Comparison of ENCODE assay signal across 8 mouse cellular contexts in genomic region chr1:136685191-136686060, GRCm38 (mm10).
DNase-seq lines count a peak whose midpoint lies in the region; ATAC-seq and TF ChIP-seq lines count a peak whose summit lies in the region.

No protein-coding gene starts in this region.

- 0 out of 2 replicates have a peak overlapping the region, but pooled peaks have one; percentile 22 for H3K9ac ChIP-seq in kidney, embryonic 16.5 days (replicated peaks; ENCODE audit: low read length)
- no peak overlapping the region for H3K9ac ChIP-seq in forebrain, embryonic 11.5 days (ENCODE audit: low read length)

- no peaks in the 10 kb centered on the region for H3K27me3 ChIP-seq in kidney, embryonic 16.5 days (ENCODE audit: insufficient read depth, low read length)
- no peaks in the 10 kb centered on the region for H3K27me3 ChIP-seq in forebrain, embryonic 11.5 days (ENCODE audit: control insufficient read depth, insufficient read depth, low read length)

- TF ChIP-seq POLR2A in cortical plate, adult 2 months (IDR thresholded peaks at IDR 0.05; ENCODE audit: extremely low read depth, insufficient read depth, low read length) = no peak

- no peaks in the 10 kb centered on the region for H3K36me3 ChIP-seq in kidney, embryonic 16.5 days (ENCODE audit: insufficient read depth, low read length)
- no peaks in the 10 kb centered on the region for H3K36me3 ChIP-seq in forebrain, embryonic 11.5 days (ENCODE audit: control insufficient read depth, insufficient read depth, low read length)

- no peak overlapping the region for H3K4me3 ChIP-seq in cortical plate, adult 2 months (ENCODE audit: insufficient read depth, low read length)
- no peak overlapping the region for H3K4me3 ChIP-seq in kidney, embryonic 16.5 days (ENCODE audit: low read length)
- no peak overlapping the region for H3K4me3 ChIP-seq in forebrain, embryonic 11.5 days (ENCODE audit: low read depth, low read length)

- H3K9me3 ChIP-seq in kidney, embryonic 16.5 days (ENCODE audit: low read length) = no peaks in the 10 kb centered on the region
- H3K9me3 ChIP-seq in forebrain, embryonic 11.5 days (ENCODE audit: control insufficient read depth, low read length) = no peaks in the 10 kb centered on the region

- DNase-seq in 3T3-L1 (ENCODE audit: low read depth, low spot score) = peak; percentile 97
- DNase-seq in CD4-positive, CD25-positive, alpha-beta regulatory T cell, adult 2 months (ENCODE audit: low read depth, low spot score) = peak; percentile 80
- peak; percentile 84 for DNase-seq in naive thymus-derived CD4-positive, alpha-beta T cell, adult 2 months (ENCODE audit: low read depth)
- DNase-seq in cerebellum, adult 9-11 months = no peak
- no peak for DNase-seq in forebrain, embryonic 11.5 days (ENCODE audit: low spot score)
- no peak for DNase-seq in frontal cortex, postnatal 36 days (ENCODE audit: low spot score in 2 of 2)

- TF ChIP-seq CTCF in cortical plate, adult 2 months (IDR thresholded peaks at IDR 0.05; ENCODE audit: extremely low read depth, insufficient read depth, low read length) = no peak

- H3K27ac ChIP-seq in cortical plate, adult 2 months (ENCODE audit: insufficient read depth, low read length) = peak overlapping the region; percentile 28; the same call in 1 of the 2 replicates
- H3K27ac ChIP-seq in kidney, embryonic 16.5 days (ENCODE audit: low read length) = no peak overlapping the region; the same call in 1 of the 2 replicates
- no peak overlapping the region for H3K27ac ChIP-seq in forebrain, embryonic 11.5 days (ENCODE audit: low read depth, low read length)

- H3K4me2 ChIP-seq in kidney, embryonic 16.5 days (replicated peaks; ENCODE audit: low read depth, low read length) = peak overlapping the region; percentile 12; the same call in 1 of the 2 replicates
- no peak overlapping the region for H3K4me2 ChIP-seq in forebrain, embryonic 11.5 days (ENCODE audit: low read depth, low read length, severe bottlenecking)

- H3K4me1 ChIP-seq in cortical plate, adult 2 months (ENCODE audit: control insufficient read depth, insufficient read depth, low read length) = peaks cover 3% of the 10 kb centered on the region
- H3K4me1 ChIP-seq in kidney, embryonic 16.5 days (ENCODE audit: insufficient read depth, low read length) = peaks cover 15% of the 10 kb centered on the region; the same call in 1 of the 2 replicates
- H3K4me1 ChIP-seq in forebrain, embryonic 11.5 days (replicated peaks; ENCODE audit: control insufficient read depth, insufficient read depth, low read length) = no peaks in the 10 kb centered on the region

- ATAC-seq in kidney, embryonic 16.5 days (ENCODE audit: low FRiP score, low TSS enrichment) = no peak
- ATAC-seq in forebrain, embryonic 11.5 days (replicated peaks; ENCODE audit: low FRiP score) = no peak

- WGBS in kidney, embryonic 16.5 days = 70% methylated on average over 13 of the region's 13 CpGs
- WGBS in forebrain, embryonic 11.5 days = 78% methylated on average over 13 of the region's 13 CpGs

Comparison
In these comparisons a context has a peak if more than half of its experiments do, and no peak if none do; other contexts are left out.
1. DNase-seq: peak in 3T3-L1 (single experiment), CD4-positive, CD25-positive, alpha-beta regulatory T cell, adult 2 months (single experiment) and naive thymus-derived CD4-positive, alpha-beta T cell, adult 2 months (single experiment); none in cerebellum, adult 9-11 months (single experiment), forebrain, embryonic 11.5 days (single experiment) and frontal cortex, postnatal 36 days (0 of 2).